8 mouse cellular contexts compared by ENCODE assay signal in genomic region chrX:7898211-7898610, GRCm38 (mm10). TPM values are rescaled to one million over a fixed set of nuclear protein-coding genes. Genes with fewer than 3 reads are reported as not detected.
DNase-seq lines count a peak whose midpoint lies in the region; ATAC-seq and TF ChIP-seq lines count a peak whose summit lies in the region.

No protein-coding gene starts in this region.

- peak overlapping the region; percentile 60 for H3K9ac ChIP-seq in liver, embryonic 11.5 days (ENCODE audit: low read depth, low read length)

- TF ChIP-seq CTCF in cerebellum, adult 2 months (IDR thresholded peaks at IDR 0.05; ENCODE audit: borderline replicate concordance, insufficient read depth, low read depth, low read length): no peak
- TF ChIP-seq CTCF in testis, adult 2 months (IDR thresholded peaks at IDR 0.05; ENCODE audit: control insufficient read depth, insufficient read depth, insufficient replicate concordance, low read depth, low read length): no peak

- peak overlapping the region; percentile 99; the same call in 1 of the 2 replicates for H3K27ac ChIP-seq in cerebellum, adult 2 months (ENCODE audit: insufficient read depth, low read length)
- peak overlapping the region; percentile 87 for H3K27ac ChIP-seq in testis, adult 2 months (ENCODE audit: control insufficient read depth, insufficient read depth, low read depth, low read length)
- peak overlapping the region; percentile 41; the same call in 1 of the 2 replicates for H3K27ac ChIP-seq in liver, embryonic 11.5 days (ENCODE audit: low read depth, low read length)

- no peaks in the 10 kb centered on the region for H3K27me3 ChIP-seq in cerebellum, adult 2 months (ENCODE audit: control insufficient read depth, insufficient read depth, low read length)
- no peaks in the 10 kb centered on the region for H3K27me3 ChIP-seq in testis, adult 2 months (ENCODE audit: control insufficient read depth, insufficient read depth, low read length)
- H3K27me3 ChIP-seq in liver, embryonic 11.5 days (replicated peaks; ENCODE audit: control insufficient read depth, insufficient read depth, low read length): no peaks in the 10 kb centered on the region

- H3K4me1 ChIP-seq in cerebellum, adult 2 months (ENCODE audit: control insufficient read depth, insufficient read depth, low read length): no peaks in the 10 kb centered on the region
- H3K4me1 ChIP-seq in testis, adult 2 months (ENCODE audit: control insufficient read depth, insufficient read depth, low read length): peaks cover 2% of the 10 kb centered on the region
- H3K4me1 ChIP-seq in liver, embryonic 11.5 days (replicated peaks; ENCODE audit: control insufficient read depth, insufficient read depth, low read length): no peaks in the 10 kb centered on the region

- peak overlapping the region; percentile 63 for H3K4me2 ChIP-seq in liver, embryonic 11.5 days

- no peak for ATAC-seq in liver, embryonic 11.5 days (replicated peaks; ENCODE audit: low FRiP score)

- no peak for DNase-seq in cerebellum, adult 2 months
- DNase-seq in cerebellum, adult 18-20 months: no peak
- DNase-seq in testis, postnatal 10 days (ENCODE audit: low spot score): no peak
- DNase-seq in liver, embryonic 11.5 days (ENCODE audit: low spot score): no peak
- DNase-seq in thymus, postnatal 4 days: peak; percentile 29
- no peak for DNase-seq in left cerebral cortex, adult 18-20 months (ENCODE audit: low spot score in 2 of 2)
- no peak for DNase-seq in layer of hippocampus, adult 18-20 months (ENCODE audit: low spot score in 2 of 2)

- peak overlapping the region; percentile 95 for H3K4me3 ChIP-seq in cerebellum, adult 2 months (replicated peaks; ENCODE audit: insufficient read depth, low read depth, low read length)
- H3K4me3 ChIP-seq in testis, adult 2 months (ENCODE audit: control insufficient read depth, low read depth, low read length): peak overlapping the region; percentile 91
- H3K4me3 ChIP-seq in liver, embryonic 11.5 days (ENCODE audit: low read depth, low read length): peak overlapping the region; percentile 57

- no peak for TF ChIP-seq POLR2A in cerebellum, adult 2 months (IDR thresholded peaks at IDR 0.05; ENCODE audit: borderline replicate concordance, insufficient read depth, low read length)
- no peak for TF ChIP-seq POLR2A in testis, adult 2 months (IDR thresholded peaks at IDR 0.05; ENCODE audit: control insufficient read depth, low read depth, low read length)

- H3K9me3 ChIP-seq in liver, embryonic 11.5 days (ENCODE audit: control insufficient read depth, low read length): no peaks in the 10 kb centered on the region

- no peaks in the 10 kb centered on the region for H3K36me3 ChIP-seq in testis, adult 2 months (ENCODE audit: control insufficient read depth, insufficient read depth, low read length)
- peaks cover 2% of the 10 kb centered on the region; the same call in 1 of the 2 replicates for H3K36me3 ChIP-seq in liver, embryonic 11.5 days (ENCODE audit: control insufficient read depth, insufficient read depth, low read length)

- 24% methylated on average over 13 of the region's 13 CpGs for WGBS in cerebellum, adult 2 months
- WGBS in liver, embryonic 11.5 days: 28% methylated on average over 13 of the region's 13 CpGs

RNA-seq across cellular contexts. Expression of gene Pqbp1, which starts 0.9 kb away (rescaled TPM):
- 165 and 174 TPM in 2 replicates for polyA plus RNA-seq in cerebellum, adult 2 months (2012; rRNA removed)
- polyA plus RNA-seq in testis, adult 2 months (2012; rRNA removed): 6.9 and 7.2 TPM in 2 replicates
- polyA plus RNA-seq in liver, embryonic 11.5 days (2014; fragmentation: Nextera tagmentation; extraction: Ambion mirVana): 91.5 and 95.3 TPM in 2 replicates
- 10 to 100 TPM; 91.8 to 98.4 TPM for total RNA-seq in left cerebral cortex, adult 18-20 months (2021)
- 10 to 100 TPM; 93.4 to 96.7 TPM for total RNA-seq in layer of hippocampus, adult 18-20 months (2021)

RNA-seq across cellular contexts. Expression of gene Timm17b, which starts 0.9 kb away (rescaled TPM):
- polyA plus RNA-seq in cerebellum, adult 2 months (2012; rRNA removed): 27.5 TPM in 2 replicates
- 19.0 and 21.0 TPM in 2 replicates for polyA plus RNA-seq in testis, adult 2 months (2012; rRNA removed)
- 153 and 156 TPM in 2 replicates for polyA plus RNA-seq in liver, embryonic 11.5 days (2014; fragmentation: Nextera tagmentation; extraction: Ambion mirVana)
- total RNA-seq in left cerebral cortex, adult 18-20 months (2021): 10 to 100 TPM; 22.8 to 27.1 TPM
- 10 to 100 TPM; 21.9 to 23.8 TPM for total RNA-seq in layer of hippocampus, adult 18-20 months (2021)

RNA-seq across cellular contexts. Expression of gene Gm10491, which starts 9.4 kb away (rescaled TPM):
- not detected in 2 replicates for polyA plus RNA-seq in cerebellum, adult 2 months (2012; rRNA removed)
- polyA plus RNA-seq in testis, adult 2 months (2012; rRNA removed): not detected in 2 replicates
- not detected in 2 replicates for polyA plus RNA-seq in liver, embryonic 11.5 days (2014; fragmentation: Nextera tagmentation; extraction: Ambion mirVana)
- not detected for total RNA-seq in left cerebral cortex, adult 18-20 months (2021)
- not detected for total RNA-seq in layer of hippocampus, adult 18-20 months (2021)

RNA-seq across cellular contexts. Expression of gene Gm10490, which starts 11.1 kb away (rescaled TPM):
- polyA plus RNA-seq in cerebellum, adult 2 months (2012; rRNA removed): not detected in 2 replicates
- not detected in 2 replicates for polyA plus RNA-seq in testis, adult 2 months (2012; rRNA removed)
- polyA plus RNA-seq in liver, embryonic 11.5 days (2014; fragmentation: Nextera tagmentation; extraction: Ambion mirVana): not detected in 2 replicates
- total RNA-seq in left cerebral cortex, adult 18-20 months (2021): not detected
- not detected for total RNA-seq in layer of hippocampus, adult 18-20 months (2021)

RNA-seq across cellular contexts. Expression of gene Slc35a2, which starts 14.4 kb away (rescaled TPM):
- polyA plus RNA-seq in cerebellum, adult 2 months (2012; rRNA removed): 40.6 and 46.8 TPM in 2 replicates
- polyA plus RNA-seq in testis, adult 2 months (2012; rRNA removed): 19.8 and 22.3 TPM in 2 replicates
- polyA plus RNA-seq in liver, embryonic 11.5 days (2014; fragmentation: Nextera tagmentation; extraction: Ambion mirVana): 12.5 and 14.4 TPM in 2 replicates
- 10 to 100 TPM; 34.5 to 38.2 TPM for total RNA-seq in left cerebral cortex, adult 18-20 months (2021)
- total RNA-seq in layer of hippocampus, adult 18-20 months (2021): 10 to 100 TPM; 38.9 to 45.9 TPM

Comparison
In these comparisons a context has a peak if more than half of its experiments do, and no peak if none do; other contexts are left out.
1. H3K27ac ChIP-seq: peak in every context shown above with its lines; median percentile 99 in cerebellum, adult 2 months; 87 in testis, adult 2 months; 41 in liver, embryonic 11.5 days.
2. RNA of gene Pqbp1, which starts 0.9 kb away (polyA plus RNA-seq): 165 to 174 TPM in cerebellum, adult 2 months and 91.5 to 95.3 TPM in liver, embryonic 11.5 days; 6.9 to 7.2 TPM in testis, adult 2 months; every median in the first group is over 10 times any median in the second.
3. Peak in every context shown above with its lines, with median percentiles within 50 percentile points of each other: H3K4me3 ChIP-seq.